ENCODE assay signal across 34 mouse cellular contexts in the genomic region with DNA sequence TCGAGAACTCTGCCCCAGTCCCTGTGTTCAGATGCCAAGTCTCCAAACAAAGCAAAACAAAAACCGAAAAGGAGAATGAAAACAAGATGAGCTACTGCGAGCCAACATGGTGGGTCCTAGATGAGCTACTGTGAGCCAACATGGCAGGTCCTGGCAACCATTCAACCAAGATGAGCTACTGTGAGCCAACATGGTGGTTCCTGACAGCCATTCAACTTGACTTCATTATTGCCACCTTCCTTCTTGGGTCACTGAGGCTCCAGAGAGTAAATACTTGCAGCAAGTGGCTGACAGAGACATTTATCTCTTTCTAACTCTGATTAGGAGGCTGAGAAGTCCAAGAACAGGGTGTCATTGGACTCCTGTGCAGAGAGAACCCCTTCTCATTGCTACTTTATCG.
"Had no signal": no experiment of that assay in that cellular context is flagged by ENCODE, and none has a peak within 500 bp of the region (broad histone marks: within the 10 kb centered on the region; RNA-seq: fewer than 3 reads in every experiment).

No protein-coding gene starts in this region.

- H3K27me3 ChIP-seq: heart, embryonic 13.5 days; heart, embryonic 15.5 days; hindbrain, embryonic 12.5 days; hindbrain, embryonic 13.5 days; hindbrain, embryonic 15.5 days; intestine, embryonic 15.5 days; kidney, embryonic 15.5 days had no signal

- DNase-seq: heart, postnatal 10 days; heart, postnatal 14 days; heart, postnatal 36 days; heart, postnatal 4 days; kidney, adult 11 months; kidney, adult 18-20 months; kidney, adult 2 months; kidney, adult 8-10 months; kidney, adult 9 months; kidney, postnatal 10 days; kidney, postnatal 14 days; kidney, postnatal 25 days; kidney, postnatal 36 days; kidney, postnatal 4 days; layer of hippocampus, adult 9-11 months; layer of hippocampus, postnatal 36 days had no signal

- H3K36me3 ChIP-seq: heart, embryonic 13.5 days; heart, embryonic 15.5 days; hindbrain, embryonic 10.5 days; hindbrain, embryonic 12.5 days; hindbrain, embryonic 13.5 days; hindbrain, embryonic 15.5 days; intestine, embryonic 15.5 days; kidney, embryonic 15.5 days had no signal

- H3K4me1 ChIP-seq: hindbrain, embryonic 15.5 days had no signal

- H3K27ac ChIP-seq: heart, embryonic 13.5 days; heart, embryonic 15.5 days; hindbrain, embryonic 10.5 days; hindbrain, embryonic 12.5 days; hindbrain, embryonic 13.5 days; hindbrain, embryonic 14.5 days; hindbrain, embryonic 15.5 days; hindbrain, postnatal 0 days; intestine, embryonic 15.5 days; kidney, embryonic 15.5 days; kidney, postnatal 0 days; layer of hippocampus, adult 2 months; left cerebral cortex, adult 2 months had no signal

- H3K4me2 ChIP-seq: heart, embryonic 11.5 days; heart, embryonic 13.5 days; heart, embryonic 15.5 days; hindbrain, embryonic 12.5 days; hindbrain, embryonic 13.5 days; hindbrain, embryonic 14.5 days; hindbrain, embryonic 15.5 days; intestine, embryonic 15.5 days; kidney, embryonic 15.5 days had no signal

- H3K9me3 ChIP-seq: heart, embryonic 13.5 days; heart, embryonic 15.5 days; hindbrain, embryonic 10.5 days; hindbrain, embryonic 12.5 days; hindbrain, embryonic 13.5 days; hindbrain, embryonic 15.5 days; intestine, embryonic 15.5 days; kidney, embryonic 15.5 days had no signal

- H3K4me3 ChIP-seq: heart, embryonic 13.5 days; heart, embryonic 15.5 days; hindbrain, embryonic 10.5 days; hindbrain, embryonic 12.5 days; hindbrain, embryonic 13.5 days; hindbrain, embryonic 15.5 days; intestine, embryonic 15.5 days; kidney, embryonic 15.5 days; layer of hippocampus, adult 2 months; left cerebral cortex, adult 2 months had no signal

- ATAC-seq: hindbrain, embryonic 16.5 days; hindbrain, postnatal 0 days; inflammation-experienced regulatory T-cells, adult 6 months; intestine, embryonic 15.5 days; intestine, embryonic 16.5 days; intestine, postnatal 0 days had no signal

- H3K9ac ChIP-seq: heart, embryonic 13.5 days; heart, embryonic 15.5 days; hindbrain, embryonic 12.5 days; hindbrain, embryonic 13.5 days; hindbrain, embryonic 14.5 days; hindbrain, embryonic 15.5 days; intestine, embryonic 15.5 days; kidney, embryonic 15.5 days had no signal
